ENCODE assay signal across 14 mouse cellular contexts in the genomic region with DNA sequence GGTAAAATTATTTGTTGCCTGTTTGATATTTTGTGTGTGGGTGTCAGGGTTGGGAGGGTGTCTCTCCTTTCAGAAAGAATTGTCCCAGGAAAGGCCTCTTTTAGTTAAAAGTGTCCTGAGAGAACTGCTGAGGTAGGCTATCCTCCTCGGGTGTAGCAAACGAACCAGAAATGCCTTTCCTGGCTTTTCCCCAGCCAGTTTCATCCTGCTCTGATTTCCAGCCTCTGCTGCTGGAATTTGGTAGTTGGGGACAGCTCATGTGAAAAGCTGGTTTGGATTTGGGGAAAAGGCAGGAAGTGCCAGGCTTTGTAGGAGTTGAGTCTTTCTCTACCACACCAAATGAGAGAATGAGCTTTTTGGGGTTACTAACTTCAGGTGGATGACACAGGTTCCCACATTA.
"Had no signal": no experiment of that assay in that cellular context is flagged by ENCODE, and none has a peak within 500 bp of the region (broad histone marks: within the 10 kb centered on the region; RNA-seq: fewer than 3 reads in every experiment).

No protein-coding gene starts in this region.

- H3K27ac ChIP-seq: kidney, postnatal 0 days; left cerebral cortex, adult 2 months; limb, embryonic 10.5 days; liver, embryonic 15.5 days; macrophage; midbrain, embryonic 15.5 days; neural tube, embryonic 12.5 days had no signal

- H3K9ac ChIP-seq: liver, embryonic 15.5 days; midbrain, embryonic 15.5 days; neural tube, embryonic 12.5 days had no signal

- H3K27me3 ChIP-seq: liver, embryonic 15.5 days; megakaryocyte, embryonic 14.5 days; midbrain, embryonic 15.5 days; neural tube, embryonic 12.5 days had no signal

- H3K36me3 ChIP-seq: limb, embryonic 10.5 days; liver, embryonic 15.5 days; midbrain, embryonic 15.5 days; neural tube, embryonic 12.5 days had no signal

- DNase-seq: kidney, adult 9 months; kidney, postnatal 4 days; lung, adult 2 months; lung, postnatal 10 days; right cerebral cortex, postnatal 14 days; thymus, postnatal 36 days had no signal

- H3K4me3 ChIP-seq: left cerebral cortex, adult 2 months; limb, embryonic 10.5 days; liver, embryonic 15.5 days; megakaryocyte, embryonic 14.5 days; midbrain, embryonic 15.5 days; neural tube, embryonic 12.5 days had no signal

- H3K4me1 ChIP-seq: liver, embryonic 15.5 days; megakaryocyte, embryonic 14.5 days; neural tube, embryonic 12.5 days had no signal
